Mouse (Mus musculus): ENCODE data around the gene Pamr1.

- TF ChIP-seq GATA1 (IDR thresholded peaks at IDR 0.05; ENCODE audit: low read length): no peak
- TF ChIP-seq TAL1 (IDR thresholded peaks at IDR 0.05; ENCODE audit: low read length): no peak
Observed at GRCm38 (mm10) chr2:102681351-102681750, 131.5 kb downstream of the Pamr1 start.
